Mouse (Mus musculus) neutrophil, adult 5-6 weeks (primary cell): ENCODE measurements at regions not wholly inside any gene's neighbourhood (a gene's known extent, or its start where the extent isn't known, plus 50 kb on each side); places are given as distances from the start of the nearest gene placed in this dataset.

Source experiments
- ATAC-seq: fragments of 151-379, 151-347 bp; 2 replicates; pipeline ENCODE4 v1.8.0; 2017; ENCODE audit warnings: mild to moderate bottlenecking, moderate TSS enrichment; ENCODE audit not compliant: insufficient number of reproducible peaks, poor library complexity, low FRiP score, severe bottlenecking; ENCODE audit errors: extremely low read depth

GRCm38 (mm10) chr12:74528983-74529566 is 212.9 kb upstream of the Gm11042 start:
- no peak for ATAC-seq

DNA sequence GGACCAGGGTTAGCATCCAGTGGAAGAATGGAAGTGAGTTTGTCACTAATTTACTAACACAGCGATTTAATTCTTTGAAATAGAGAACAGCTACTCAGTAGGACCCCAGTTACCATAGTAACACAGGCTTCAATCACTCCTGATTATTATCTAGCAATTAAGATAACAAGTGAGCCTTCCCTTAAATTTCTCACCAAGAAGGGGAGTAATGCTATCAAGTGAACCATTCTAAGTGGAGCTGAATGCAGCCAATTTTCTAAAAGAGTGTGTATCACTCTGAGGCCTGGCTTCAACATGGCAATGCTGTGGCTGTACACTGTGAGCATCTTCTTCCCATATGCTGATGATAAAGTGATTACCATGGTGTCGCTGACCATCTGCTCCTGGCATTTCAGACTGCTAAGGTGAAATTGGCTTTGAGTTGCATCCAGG is 211.0 kb upstream of the Gm11042 start:
- no peak for ATAC-seq

- no peak for ATAC-seq
Measured at GRCm38 (mm10) chr12:74523988-74524387, 207.8 kb upstream of the Gm11042 start.

DNA sequence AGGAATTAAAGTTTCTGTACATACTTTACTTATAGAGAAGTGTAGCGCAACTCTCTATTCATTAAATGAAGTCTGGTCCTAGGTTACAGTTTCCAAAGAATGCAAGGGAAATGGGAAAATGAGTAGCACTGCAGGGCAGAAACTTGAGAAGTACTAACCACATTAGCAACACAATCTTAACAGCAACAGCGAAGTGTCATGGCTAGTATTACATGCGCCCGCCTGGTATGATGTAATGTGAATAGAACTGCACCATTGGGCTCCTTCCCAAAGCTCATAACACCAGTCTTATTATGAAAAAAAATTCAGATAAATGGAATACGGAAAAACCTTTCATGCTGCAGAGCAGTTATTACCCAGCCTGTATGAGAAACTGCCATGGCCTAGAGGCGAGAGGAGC is 201.8 kb upstream of the Gm11042 start:
- no peak for ATAC-seq

- no peak for ATAC-seq
Measured at GRCm38 (mm10) chr12:74516527-74516926, 200.3 kb upstream of the Gm11042 start.

DNA sequence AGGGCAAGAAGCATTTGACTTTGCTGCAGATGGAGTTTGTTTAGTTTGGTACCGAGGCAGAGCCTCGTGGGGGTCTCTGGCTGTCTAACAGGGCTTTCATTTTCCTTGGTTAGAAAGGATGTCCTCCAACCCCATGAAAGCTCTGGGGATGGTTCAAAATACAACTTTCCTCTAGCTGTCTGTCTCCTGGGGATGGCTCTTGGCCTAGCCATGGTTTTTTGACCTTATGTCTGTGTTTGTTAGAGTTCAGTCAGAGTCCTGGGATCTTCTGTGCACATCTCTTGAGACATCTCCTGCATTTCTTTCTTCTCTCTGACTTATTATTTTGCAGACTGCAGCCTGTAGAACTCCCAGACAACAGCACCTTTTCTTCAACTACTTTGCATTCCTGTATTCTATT is 186.6 kb upstream of the Gm11042 start:
- ATAC-seq = no peak

GRCm38 (mm10) chr12:74477619-74478018 is 161.4 kb upstream of the Gm11042 start:
- no peak for ATAC-seq

DNA sequence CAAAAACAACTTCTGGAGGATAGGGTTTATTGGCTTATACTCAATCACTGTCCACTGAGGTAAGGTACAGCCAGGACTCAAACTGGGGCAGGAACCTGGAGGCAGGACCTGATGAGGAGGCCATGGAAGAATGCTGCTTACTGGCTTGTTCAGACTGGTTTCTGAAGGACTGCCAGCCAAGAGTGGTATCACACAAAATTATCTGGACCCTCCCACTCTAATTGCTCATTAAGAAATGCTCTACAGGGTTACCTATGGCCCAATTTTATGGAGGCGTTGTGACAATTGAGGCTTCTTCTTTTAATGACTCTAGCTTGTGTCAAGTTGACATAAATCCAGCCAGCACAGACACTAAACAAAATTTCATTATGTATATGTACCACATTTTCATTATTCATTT is 158.5 kb upstream of the Gm11042 start:
- ATAC-seq = no peak

GRCm38 (mm10) chr12:74458521-74458920 is 142.3 kb upstream of the Gm11042 start:
- ATAC-seq = no peak

- no peak for ATAC-seq
Measured at GRCm38 (mm10) chr12:74452375-74453090, 136.3 kb upstream of the Gm11042 start.

DNA sequence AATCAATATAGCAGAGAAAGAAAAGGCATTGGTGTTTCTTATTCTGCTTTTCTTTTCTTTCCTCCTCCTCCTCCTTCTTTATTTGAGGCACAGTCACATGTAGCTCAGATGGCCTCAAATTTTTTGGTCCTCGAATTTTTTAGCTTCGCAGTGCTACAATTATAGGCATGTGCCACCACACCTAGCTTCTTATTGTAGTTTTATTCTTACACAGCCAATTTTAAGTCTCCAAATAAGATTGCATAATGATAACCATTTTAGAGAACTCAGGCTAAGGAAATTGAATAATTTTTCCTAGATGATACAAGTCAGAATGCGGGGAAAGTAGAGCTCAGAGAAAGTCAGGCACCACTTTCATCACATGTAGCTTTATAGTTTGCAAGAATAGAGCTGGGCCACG is 132.1 kb upstream of the Gm11042 start:
- no peak for ATAC-seq

DNA sequence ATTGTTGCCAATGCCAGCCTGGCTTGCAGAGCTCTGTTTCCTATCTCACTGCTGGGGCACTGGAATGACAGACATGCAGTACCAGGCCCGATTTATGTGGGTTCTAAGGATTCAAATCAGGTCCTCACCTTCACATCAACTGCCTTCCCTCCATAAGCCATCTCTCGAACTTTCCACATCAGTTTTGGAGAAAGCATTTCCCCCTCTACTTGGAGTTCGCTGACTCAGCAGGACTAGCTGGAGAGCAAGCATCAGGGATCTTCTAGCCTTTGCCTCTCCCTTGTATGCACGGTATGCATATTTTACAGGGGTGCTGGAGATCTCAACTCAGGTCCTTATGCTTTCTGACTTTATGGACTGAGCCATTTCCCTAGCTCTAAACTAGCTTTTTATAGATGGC is 118.7 kb upstream of the Gm11042 start:
- ATAC-seq = no peak

DNA sequence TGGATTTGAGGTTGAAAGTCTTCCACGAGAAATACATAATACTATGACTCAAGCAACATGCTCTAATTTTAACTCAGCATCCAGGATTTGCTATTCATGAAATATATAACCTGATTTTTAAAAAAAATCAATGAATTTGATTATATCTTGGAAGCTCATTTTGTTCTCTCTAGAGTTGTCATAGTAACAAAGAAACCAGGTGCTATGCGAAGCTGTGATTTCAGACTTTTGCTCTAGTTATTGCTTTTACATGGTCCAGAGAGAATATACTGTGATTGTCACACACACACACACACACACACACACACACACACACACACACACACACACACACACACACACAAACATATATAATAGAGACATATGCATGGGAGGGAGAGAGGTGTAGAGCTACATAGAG is 98.5 kb upstream of the Gm11042 start:
- no peak for ATAC-seq

DNA sequence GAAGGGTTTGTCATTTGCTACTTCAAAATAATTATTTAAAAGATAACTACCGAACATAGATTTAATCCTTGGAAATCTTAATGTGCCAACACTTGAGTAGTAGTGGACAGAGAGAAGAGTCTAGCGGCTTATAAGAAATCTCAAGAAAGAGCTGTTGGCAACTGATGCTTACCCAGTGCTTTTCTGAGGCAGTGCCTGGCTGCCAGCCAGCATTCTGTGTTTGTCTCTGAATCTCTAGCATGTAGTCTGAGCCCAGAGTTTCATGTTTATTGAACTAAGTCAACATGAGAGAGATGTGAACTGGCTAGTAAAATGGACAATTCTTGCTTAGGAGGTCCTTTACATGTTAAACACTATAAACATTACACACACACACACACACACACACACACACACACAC is 94.3 kb upstream of the Gm11042 start:
- no peak for ATAC-seq

DNA sequence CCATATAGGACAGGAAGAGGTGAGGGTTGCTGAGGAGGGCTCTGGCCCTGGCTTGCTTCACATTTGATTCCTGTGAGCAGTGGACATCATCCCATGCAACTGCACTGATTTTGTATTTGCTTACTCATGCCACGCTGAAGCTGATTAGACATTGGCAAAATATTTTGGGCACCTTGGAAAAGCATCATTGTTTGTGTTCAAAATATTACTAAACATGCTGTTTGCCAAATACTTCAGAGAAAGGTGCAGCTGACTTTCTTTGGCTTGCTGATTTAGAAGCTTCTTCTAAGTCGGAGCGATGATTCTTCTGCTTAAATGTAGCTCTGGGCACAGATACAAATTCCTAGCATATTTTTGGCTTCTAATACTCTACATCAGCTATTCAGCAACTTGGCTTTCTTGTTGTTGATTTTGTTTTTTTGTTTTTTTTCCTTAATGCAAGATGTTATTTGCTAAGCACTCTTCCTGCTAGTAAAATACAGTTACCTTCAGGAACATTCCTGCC is 91.4 kb upstream of the Gm11042 start:
- ATAC-seq = no peak

DNA sequence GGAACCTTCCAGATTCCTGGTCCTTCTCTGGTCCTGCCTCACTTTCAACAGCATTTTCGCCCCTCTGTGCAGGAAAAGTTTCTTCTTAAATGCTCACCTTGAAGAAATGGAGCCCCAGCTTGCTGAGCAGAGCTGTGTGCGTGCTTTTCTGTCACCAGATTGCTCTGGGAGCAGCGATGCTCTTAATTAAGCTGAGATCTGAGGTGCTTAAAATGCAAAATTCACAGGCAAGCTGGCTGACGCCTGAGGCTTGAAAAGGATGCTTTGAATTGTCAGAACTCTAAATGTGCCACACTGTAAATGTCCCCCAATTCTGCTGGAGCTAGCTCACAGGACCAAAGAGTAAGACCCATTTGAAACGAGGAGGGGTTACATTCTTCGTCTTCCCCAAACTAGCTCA is 73.6 kb upstream of the Gm11042 start:
- ATAC-seq = no peak
